ENCODE assay signal across 15 mouse cellular contexts in genomic region chr13:51857156-51857555, GRCm38 (mm10).
"Had no signal": no experiment of that assay in that cellular context is flagged by ENCODE, and none has a peak within 500 bp of the region (broad histone marks: within the 10 kb centered on the region; RNA-seq: fewer than 3 reads in every experiment).

No protein-coding gene starts in this region.

- DNase-seq: kidney, adult 11 months; kidney, postnatal 25 days; layer of hippocampus, adult 9-11 months; liver; liver, embryonic 13.5 days; lung, embryonic 14.5 days; thymus, adult 18-20 months; thymus, postnatal 14 days; thymus, postnatal 4 days had no signal

- H3K4me3 ChIP-seq: layer of hippocampus, adult 2 months; limb, embryonic 13.5 days; liver, embryonic 13.5 days; midbrain, embryonic 13.5 days had no signal

- ATAC-seq: lung, postnatal 0 days; midbrain, embryonic 13.5 days had no signal

- H3K9me3 ChIP-seq: limb, embryonic 13.5 days; liver, embryonic 13.5 days; midbrain, embryonic 13.5 days had no signal

- H3K4me2 ChIP-seq: limb, embryonic 13.5 days; liver, embryonic 13.5 days; lung, embryonic 14.5 days; midbrain, embryonic 13.5 days had no signal

- H3K36me3 ChIP-seq: limb, embryonic 13.5 days; liver, embryonic 13.5 days; midbrain, embryonic 13.5 days had no signal

- H3K27ac ChIP-seq: kidney, postnatal 0 days; layer of hippocampus, adult 2 months; limb, embryonic 13.5 days; liver, embryonic 13.5 days; macrophage; midbrain, embryonic 13.5 days had no signal

- H3K9ac ChIP-seq: limb, embryonic 13.5 days; liver, embryonic 13.5 days; lung, embryonic 14.5 days; midbrain, embryonic 13.5 days had no signal

- H3K27me3 ChIP-seq: liver, embryonic 13.5 days had no signal
